Mouse (Mus musculus): ENCODE results near the gene Aspscr1.

The Aspscr1 gene

DNA sequence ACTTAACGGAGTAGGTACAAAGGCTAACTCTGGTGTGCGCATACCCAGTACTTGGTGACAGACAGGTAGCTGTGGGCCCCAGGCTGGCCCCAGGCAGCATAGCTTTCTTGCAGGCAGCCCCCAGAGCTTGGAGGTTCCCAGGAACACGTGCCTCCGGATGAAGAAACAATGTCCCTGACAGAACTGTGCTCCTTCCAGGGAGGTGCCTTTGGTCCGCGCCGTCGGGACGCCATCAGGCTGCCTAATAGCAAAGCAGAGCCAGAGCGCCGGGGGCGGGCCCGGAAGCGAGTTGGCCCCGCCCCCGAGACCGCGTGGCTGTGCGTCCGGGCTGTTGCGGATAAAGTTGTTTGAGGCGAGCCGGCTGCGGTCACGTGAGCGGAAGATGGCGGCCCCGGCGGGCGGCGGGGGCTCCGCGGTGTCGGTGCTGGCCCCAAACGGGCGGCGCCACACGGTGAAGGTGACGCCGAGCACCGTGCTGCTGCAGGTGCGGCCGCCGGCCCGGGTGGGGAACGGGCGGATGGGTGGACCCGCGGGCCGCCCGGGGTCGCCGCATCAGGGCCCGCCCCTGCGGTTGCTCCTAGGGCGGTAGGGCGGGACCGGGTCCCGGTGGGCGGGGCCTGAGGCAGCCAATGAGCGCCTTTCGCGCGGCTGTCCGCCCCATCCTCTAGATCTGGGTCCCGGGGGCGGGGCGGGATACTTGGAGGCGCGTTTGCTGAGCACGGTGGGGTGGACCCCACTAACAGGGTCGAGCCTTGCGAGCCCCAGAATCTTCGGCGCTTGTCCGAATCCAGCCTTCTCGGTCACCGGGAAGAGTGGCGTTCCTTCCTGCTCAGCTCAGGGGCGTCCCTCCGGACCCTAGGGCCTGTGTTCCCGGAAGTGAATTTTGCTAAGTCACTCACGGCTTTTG, at the start of gene Aspscr1:
TSS of gene Aspscr1 (plus strand) at position 287 of the 907 bp plus-strand sequence.
- DNase-seq (ENCODE audit: low read depth): peak; percentile 97

DNA sequence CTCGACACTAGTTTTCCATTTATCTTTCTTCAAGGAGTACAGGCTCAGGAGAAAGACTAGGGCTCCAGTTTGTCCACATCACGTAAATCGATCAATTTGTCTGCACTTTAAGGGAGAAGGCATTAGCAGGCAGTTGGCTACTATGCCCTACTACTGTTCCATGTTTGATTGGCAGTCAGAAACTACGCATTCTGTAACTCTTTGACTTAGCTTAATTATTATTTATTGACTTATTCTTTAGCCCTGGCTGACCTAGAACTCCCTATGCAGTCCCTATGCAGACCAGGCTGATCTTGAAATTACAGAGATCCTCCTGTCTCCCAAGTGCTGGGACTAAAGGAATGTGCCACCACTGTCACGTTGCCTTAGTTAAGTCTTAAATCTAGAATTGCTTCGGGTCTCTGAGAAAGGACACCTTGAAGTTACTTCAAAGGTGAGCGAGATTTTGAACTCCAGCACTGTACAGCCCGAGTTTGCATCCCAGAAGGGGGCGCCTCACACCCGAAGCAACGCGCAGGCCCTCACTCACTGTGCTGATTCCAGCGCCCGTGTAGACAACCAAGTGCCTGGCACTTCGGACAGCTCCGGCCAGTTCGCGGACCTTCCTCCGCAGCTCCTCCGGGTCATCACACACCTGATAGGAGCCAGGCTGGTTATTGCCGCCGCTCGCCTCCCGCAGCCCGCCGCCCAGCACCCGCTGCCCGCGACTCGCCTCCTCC, 48.7 kb upstream of the Aspscr1 start:
- peak; percentile 86 for DNase-seq (ENCODE audit: low read depth)

DNA sequence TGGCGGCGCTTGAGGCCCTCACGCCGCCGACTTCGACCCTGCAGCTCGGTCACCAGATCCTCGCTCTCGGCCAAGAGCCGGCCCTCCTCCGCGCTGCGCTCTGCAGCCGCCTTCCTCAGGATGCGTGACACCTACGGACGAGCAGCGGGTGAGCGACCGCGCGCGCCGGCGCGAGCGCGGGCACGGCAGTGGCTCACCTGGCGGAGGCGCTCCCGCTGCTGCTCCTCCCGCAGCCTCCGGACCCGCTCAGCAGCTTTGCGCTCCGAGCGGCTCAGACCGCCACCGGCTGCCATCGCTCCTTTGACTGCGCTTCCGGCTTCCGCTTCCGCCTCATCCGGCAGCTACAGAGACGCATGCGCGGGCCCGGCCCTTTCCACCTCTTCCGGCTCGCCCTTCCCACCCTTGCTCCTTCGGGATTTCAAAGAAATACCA, 48.1 kb upstream of the Aspscr1 start:
- peak; percentile 86 for DNase-seq (ENCODE audit: low read depth)

DNA sequence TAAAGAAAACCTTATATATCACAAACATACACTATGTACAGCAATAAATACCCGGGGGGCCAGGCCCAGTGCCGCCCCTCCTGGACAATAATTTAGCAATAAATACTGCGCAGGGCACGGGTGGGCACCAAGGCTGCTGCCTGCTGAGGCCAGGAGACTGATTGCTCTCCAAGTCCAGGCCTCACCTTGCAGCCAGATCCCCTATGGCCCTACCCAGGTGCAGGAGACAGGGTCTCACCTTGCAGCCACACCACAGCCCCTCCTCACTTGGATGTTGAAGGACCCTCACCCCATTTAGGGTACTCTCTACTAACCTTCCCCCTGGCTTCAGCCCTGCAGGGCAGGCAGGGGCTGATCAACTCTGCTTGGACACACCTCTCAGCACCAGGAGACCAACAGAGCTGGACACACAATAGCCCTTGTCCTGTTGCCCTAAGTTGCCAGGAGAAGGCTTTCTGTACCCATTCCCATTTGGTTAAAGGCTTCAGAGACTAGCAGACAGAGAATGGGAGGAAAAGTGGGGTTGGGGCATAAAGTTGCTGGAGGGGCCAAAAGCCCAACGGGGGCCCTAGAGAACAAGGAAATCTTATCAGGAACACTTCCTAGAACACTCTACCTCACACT, 47.5 kb upstream of the Aspscr1 start, which contains the start of gene Sirt7:
TSS of gene Sirt7 (minus strand) at position 89 of the 624 bp plus-strand sequence.
- no peak for DNase-seq (ENCODE audit: low read depth)

DNA sequence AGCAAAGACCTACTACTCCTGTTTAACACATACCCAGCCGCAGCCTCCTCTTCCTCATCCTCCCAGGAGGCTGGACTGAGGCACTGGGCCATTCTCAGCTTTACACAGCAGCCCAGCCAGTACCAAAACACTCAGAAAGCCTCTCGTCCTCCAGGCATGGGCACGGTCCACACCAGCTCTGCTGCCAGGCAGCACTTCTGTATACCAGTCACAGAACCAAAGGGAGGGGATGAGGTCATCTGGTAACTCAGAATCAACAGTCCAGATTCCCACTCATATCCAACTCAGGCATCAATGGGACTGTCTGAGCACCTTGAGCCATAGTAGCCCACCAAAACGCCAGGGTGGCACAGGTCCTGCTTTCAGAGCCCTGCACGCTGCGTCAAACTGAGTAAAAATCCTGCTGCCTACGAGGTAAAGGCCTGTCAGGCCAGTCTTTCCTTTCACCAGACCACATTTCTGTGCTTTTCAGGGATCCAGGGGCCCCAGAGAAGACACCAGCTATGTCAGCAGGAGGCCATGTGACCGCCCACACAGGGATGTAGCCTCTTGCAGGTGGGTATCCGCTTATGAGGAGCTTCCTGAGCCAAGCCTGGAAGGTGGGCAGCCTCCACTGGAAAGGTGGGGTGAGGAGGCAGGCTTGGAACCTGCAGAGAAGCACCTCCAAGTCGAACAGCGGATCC, 45.8 kb upstream of the Aspscr1 start:
- DNase-seq (ENCODE audit: low read depth): no peak

DNA sequence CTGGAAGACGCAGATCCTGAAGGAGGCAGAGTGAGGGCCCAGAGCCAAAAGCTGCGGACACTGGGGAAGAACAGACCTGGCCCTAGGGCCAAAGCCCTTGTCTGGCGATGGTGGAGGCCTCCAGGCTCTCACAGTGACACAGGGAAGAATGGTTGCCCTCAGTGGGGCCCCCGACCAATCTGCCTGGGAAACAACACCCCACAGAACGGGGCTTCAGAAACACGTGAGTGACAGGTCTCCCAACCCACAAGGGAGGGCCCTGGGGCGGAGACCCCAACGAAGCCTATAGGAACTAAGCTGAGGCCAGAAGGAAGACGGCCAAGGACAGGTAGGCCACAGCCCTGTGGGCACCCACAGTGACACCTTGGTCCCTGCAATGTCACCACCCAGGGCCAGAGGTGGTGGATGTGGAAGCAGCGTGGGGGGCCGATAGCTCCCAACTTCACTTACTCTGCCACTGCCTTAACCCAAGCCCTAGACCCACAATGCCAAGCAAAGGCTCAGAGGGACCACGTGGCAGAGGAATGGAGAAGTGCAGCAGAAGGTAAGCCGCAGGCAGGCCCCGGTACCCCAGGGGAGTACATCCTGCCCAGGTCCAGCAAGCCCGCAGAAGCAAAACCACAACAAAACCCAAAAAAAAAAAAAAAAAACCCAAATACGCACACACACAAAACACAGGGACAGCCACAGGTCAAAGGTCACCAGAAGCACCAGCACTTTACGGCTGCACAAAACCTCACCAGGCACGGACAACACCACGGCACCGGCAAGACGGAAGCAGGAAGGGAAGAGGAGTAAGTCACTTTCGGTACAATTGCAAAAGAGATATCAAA, 45.1 kb upstream of the Aspscr1 start:
- peak; percentile 85 for DNase-seq (ENCODE audit: low read depth)

DNA sequence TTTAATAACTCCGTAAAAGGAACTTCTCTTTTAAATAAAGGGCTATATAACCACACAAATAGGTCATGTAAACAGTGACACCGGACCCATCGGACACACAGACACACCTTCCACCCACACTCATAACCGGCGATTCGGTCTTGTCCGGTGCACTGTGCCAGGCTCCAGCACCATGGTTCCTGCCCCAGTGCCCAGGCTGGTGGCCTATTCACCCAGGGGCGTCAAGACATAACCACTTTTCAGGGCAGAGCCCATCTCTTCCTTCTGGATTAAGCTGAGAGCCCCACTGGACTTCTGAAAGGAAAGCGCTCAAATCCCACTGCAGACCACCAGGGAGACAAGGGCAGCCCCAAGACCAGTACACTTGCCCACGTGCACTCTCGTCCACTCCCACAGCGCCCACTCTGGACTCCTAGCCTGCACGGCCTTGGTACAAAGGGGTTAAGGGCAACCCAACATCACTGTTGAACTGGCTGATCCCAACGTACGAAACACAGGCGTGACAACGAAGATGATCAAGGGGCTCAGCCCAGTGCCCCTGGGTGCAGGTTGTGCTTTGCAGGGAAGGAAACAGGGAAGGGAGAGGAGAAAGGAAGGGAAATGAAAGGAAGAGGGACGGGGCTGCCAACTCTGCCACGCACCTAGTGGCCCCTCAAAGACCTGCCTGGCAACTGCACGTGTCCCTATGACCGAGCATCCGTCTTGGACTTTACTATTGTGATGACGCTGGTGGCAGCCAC, 44.0 kb upstream of the Aspscr1 start:
- no peak for DNase-seq (ENCODE audit: low read depth)

DNA sequence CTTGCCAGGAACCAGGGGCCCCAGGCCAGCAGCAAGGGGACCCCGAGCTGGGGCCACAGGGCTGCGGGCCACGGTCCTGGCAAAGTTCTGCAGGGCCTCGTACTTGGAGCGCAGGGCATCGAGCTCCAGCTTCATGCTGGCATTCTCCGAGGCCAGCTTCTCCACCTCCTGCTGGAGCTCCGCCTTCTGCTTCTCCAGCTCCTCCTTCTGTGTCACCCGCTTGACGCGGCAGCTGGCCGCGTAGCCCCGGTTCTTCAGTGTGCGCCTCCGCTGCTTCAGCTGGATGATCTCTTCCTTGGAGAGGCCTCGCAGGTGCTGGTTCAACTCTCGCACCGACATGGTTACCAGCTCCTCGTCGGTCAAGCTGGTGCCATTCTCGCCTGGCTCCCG, 43.4 kb upstream of the Aspscr1 start:
- DNase-seq (ENCODE audit: low read depth): peak; percentile 75

DNA sequence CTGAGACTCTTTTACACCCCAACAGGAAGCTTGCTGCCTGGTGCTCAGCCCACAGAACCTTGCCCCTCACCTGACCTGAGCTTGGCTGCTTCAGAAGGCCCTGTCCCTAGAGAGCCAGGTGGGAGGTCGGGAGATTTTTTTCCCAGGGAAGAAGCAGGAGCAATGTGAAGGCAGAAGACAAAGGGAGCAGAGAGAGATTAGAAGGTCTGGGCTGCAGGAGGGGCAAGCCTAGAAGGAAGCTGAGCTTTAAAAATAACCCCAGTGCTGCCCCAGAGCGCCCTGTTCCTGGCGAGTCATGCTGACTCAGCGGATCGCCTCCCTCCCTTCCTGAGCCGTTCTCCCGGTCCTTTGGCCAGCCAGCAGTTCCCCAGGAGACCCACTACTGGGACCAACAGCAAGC, 42.9 kb upstream of the Aspscr1 start:
- no peak for DNase-seq (ENCODE audit: low read depth)

DNA sequence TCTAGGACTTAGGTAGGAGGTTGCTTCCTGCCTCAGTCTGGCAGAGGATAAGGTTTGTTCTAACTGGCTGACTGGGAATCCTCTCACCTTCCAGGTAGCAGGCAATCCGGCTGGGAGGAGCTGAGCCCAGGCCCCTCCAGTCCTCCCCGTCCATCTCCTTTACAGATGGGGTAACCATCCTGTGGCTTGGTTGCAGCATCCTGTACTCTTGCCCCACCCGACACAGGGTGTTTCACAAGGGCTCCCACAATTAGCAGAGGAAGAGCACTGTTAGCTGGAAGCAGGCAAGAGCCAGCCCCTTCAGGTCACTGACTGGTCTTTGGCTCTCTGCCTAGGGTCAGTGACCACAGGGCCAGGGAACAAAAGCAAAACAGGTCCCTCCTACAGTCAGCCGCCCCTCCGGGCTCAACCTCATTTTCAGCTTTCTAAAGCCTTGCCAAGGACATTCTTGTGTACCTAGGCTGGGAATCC, 42.3 kb upstream of the Aspscr1 start:
- no peak for DNase-seq (ENCODE audit: low read depth)

DNA sequence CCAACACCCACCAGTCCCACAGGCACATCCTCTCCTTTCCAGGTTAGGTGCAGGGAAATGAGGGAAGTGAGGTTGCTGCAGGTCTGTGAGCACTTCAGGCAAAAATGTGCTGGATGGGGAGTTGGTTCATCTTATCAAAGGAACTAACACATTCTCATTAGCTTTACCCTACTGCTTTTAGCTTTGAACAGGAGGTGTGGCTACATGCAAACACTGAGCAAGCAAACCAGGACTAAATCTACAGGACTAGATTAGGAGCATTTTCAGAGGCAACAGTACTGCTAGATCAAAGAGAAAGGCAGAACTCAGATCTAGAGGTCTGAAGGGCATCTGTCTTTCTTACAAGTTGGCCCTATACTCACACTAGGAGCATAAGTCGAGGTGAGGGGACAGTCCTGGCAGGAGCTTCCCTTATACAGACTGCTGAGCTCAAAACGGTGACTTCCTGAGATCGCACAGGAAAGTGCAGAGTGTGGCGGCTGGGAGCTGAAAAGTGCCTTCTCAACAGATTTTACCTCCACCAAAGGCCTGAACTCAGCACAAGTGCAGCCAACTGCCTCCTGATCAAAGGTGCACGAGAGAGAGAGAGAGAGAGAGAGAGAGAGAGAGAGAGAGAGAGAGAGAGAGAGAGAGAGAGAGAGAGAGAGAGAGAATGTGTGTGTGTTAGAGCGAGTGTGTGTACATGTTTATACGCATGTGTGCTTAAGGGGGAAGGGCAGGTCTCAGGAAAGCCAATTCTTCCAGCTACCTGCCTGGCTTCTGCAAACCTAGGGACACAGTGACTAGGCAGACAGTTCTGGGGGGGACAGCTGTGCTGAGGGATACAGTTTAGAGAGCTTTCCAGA, 41.7 kb upstream of the Aspscr1 start:
- peak; percentile 67 for DNase-seq (ENCODE audit: low read depth)

DNA sequence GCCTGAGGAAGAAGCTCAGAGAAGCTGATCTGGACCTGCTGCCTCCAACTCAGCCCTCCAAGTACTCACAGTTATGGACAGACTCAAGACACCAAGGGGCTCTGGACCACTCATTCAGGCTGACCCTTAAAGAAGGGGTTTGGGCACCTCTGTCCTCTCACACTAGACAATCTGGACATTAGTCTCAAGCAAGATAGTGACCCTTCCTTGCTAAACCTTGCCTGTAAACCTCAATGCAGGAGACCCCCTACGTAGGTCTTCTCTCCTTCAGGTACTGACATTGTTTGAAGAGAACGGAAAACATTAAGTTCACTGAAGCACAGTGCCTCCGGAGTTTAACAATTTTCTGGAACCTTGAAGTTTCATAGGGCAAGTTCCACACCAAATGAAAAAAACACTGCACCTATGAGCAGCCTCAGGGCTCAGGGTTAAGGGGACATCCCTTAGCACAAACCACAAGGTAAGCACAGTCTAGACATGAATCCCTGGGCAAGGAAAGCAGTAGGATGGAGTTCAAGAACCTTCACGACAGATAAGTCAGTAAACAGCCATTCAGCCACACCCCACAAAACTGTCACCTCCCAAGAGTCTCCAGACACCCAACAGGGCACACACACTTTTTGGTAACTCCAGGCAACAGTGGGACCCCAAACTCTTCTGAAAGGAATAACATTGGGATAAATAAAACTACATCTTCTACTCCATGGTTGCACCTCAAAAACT, 40.9 kb upstream of the Aspscr1 start:
- peak; percentile 41 for DNase-seq (ENCODE audit: low read depth)

DNA sequence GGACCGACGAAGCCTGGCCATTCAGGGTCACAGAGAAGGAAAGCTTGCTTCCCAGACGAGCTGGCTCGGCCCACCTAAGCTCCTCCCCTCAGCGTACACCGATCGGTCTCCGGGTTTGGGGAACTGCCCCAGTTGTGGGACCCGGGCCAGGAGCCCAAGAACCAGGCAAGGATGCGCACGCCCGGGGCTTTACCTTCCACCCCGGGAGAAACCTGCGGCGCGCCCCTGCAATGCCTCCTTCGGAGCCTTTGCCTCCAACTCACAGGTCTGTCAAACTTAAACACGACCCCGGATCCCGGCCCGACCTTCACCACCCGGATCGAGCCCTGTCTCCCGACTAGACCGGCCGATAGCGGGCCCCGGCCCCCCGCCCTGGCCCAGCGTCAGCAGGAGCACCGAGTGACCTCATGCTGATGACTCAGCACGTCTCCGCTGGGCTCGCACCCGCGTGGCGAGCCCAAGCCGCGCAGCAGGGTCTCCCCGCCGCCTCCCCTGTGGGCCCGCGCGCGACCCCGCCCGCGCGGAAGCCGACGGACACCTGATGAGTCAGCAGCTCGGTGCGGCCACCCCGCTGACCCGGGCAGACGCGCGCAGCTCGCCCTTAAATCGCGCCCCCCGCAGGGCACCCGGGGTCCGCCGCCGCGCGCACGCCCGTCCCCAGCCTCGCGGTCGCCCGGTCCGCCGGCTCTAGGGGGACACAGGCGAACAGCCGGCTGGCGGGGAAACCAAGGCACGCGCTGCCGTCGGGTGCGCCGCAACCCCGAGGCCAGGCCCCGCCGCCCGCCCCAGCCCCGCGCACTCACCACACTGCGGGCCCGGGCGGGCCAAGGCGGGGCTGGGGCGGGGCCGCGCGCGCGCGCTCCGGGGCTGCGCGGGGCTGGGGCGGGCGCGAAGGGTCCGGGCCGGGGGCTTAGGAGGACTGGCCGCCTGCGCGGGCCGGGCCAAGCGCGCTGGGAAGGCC, 39.9 kb upstream of the Aspscr1 start:
- DNase-seq (ENCODE audit: low read depth): peak; percentile 61

DNA sequence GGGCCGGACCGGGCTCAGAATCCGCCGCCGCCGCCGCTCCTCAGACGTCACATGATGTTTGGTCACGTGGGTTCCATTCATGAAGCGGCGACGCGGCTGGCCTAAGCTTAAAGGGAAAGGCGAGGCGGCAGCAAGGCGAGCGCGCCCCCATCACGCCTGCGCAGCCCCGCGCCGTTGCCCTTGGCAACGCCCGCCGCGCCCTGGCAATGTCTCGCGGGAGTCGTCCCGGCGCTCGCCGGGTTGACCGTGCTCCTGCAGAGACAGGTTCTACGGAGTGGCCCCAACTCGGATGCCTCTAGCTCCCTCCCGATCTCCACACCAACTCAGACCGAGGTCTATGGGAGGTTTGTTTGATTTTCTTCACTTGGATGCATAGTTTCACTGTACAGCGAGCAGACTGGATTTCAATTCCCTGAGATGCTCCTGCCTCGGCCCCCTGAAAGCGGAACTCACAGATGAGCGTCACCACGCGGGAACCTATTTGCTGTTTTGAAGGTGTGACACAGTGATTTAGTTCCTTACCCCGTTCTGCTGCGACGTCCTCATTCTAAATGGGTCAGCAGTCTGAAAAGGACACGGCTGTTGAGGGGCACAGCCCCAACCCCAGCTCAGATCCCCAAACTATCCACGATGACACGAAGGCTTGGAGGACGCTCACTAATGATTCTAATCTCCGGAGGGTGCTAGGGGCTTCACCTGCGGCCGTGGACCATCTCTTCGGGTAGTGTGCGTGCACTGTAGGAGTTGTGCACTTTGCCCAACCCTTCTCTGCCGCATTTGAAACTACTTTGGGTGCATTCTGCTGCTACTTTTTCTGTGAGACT, 39.0 kb upstream of the Aspscr1 start, which contains the start of gene Mafg:
TSS of gene Mafg (minus strand) at position 81 of the 824 bp plus-strand sequence.
- peak; percentile 94 for DNase-seq (ENCODE audit: low read depth)

DNA sequence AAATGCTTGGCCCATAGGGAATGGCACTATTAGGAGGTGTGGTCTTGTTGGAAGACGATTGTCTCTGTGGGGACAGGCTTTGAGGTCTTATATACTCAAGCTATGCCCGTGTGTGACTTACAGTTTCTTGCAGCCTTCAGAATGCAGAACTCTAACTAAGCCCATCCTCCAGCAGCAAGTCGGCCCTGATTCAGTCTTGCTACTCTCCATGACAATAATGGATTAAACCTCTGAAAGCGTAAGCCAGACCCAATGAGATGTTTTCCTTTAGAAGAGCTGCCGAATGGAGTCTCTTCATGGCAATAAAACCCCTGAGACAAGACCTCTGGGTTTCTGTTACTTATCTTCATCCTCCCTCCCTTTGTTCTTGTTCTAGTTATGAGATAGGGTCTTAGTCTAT, 38.0 kb upstream of the Aspscr1 start:
- no peak for DNase-seq (ENCODE audit: low read depth)

DNA sequence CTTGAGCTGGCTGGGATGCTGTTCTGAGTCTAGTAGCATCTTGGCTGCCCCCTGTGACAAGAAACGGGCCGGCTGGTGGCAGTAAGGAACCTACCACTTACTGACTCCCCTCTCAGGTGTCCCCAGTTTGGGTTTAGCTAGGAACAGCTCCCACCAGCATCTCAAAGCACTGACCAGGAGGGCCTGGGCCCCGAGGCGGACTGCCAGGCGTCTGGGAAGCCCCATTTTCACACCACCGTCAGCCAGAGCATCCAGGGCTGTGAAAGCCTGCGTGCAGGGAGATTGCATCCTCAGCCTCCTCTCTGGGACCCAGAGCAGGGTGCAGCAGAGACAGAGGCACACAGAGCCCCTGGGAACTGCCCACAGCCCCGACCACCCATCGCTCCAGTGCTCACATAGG, 31.5 kb upstream of the Aspscr1 start:
- no peak for DNase-seq (ENCODE audit: low read depth)

Measured in naive thymus-derived CD4-positive, alpha-beta T cell, adult 2 months (primary cell).